Mouse (Mus musculus): Measurements from ENCODE around the gene 1810013L24Rik.
A peak's percentile ranks its signal among the peaks of the same experiment; 100 is the strongest.
"Not testable (repeated sequence)": the region's sequence is repeated elsewhere in the genome, so short reads cannot be mapped to it uniquely, and the experiment has no call there.

The 1810013L24Rik gene

DNA sequence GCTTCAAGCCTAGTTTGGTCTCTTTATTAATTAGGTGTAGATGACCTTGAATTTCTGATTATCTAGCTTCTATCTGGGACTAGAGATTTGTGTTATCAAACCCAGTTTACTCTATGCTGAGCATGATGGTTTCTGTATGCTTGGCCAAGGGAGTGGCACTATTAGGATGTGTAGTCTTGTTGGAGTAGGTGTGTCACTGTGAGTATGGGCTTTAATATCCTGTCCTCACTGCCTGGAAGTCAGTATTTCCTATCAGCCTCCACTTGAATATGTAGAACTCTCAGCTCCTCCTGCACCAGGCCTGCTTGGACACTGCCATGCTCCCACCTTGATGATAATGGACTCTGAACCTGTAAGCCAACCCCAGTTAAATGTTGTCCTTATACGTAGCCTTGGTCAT is 7.0 kb downstream of the 1810013L24Rik start:
- no peak for DNase-seq (ENCODE audit: low spot score)

DNA sequence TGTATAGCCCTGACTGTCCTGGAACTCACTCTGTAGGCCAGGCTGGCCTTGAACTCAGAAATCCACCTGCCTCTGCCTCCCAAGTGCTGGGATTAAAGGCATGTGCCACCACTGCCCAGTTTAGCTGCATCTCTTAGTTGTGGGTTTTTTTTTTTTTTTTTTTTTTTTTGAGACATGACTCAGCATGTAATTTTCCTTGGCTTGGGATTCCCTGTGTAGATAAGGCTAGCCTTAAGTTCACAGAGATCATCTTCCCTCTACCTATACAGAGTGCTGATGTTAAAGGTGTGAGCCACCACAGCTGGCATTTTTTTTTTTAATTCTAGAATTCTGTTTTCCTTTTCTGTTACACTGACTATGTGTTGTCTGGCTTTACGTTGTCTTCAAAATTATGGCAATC is 7.7 kb downstream of the 1810013L24Rik start:
- no peak for DNase-seq (ENCODE audit: low spot score)

DNA sequence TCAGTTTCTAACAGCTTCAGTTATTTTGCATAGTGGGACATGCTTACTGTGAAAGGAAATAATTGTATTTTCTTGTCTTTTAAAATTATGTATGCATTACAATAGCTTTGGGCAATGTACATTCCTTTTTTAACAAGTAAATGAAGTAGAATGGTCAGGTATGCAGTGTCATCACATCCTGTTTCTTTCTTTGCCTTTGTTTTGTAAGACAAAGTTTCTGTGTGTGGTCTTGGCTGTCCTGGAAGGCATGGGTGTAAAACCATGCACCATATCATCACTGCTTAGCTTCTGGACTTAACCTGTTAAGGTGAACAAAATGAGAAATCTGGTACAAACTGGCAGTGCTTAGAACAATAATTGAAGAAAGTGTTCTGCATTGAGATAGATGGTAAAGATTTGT is 9.0 kb downstream of the 1810013L24Rik start:
- DNase-seq (ENCODE audit: low spot score): no peak

DNA sequence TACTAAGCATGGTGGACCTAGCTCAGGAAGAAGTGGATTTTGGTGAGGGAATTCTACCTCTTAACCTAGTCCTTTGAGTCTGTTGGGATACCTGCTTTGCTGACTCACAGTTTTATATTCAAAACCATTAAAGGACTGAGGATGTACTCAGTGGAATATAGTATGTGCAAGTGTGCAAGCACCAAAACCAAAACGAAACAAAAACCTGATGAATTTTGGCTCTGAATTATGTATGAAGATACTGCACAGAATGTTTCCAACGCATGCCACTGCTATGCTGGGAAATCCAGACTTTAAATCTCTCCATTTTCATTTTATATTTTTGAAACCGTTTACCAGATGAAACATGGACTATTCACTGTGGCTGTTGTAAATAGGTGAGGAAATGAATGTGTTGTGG is 10.7 kb downstream of the 1810013L24Rik start:
- DNase-seq (ENCODE audit: low spot score): no peak

DNA sequence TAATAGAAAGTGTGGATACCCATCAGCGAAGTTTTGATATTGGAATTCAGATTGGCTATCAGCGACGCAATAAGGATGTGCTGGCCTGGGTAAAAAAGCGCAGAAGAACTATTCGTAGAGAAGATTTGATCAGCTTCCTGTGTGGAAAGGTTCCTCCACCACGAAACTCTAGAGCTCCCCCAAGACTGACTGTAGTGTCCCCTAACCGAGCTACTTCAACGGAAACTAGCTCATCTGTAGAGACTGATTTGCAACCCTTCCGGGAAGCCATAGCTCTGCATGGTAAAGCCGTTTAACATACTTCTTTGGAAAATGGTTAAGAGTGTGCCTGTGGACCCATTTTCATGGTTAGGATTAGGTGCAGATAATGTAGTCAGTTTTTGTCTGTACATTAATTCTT is 13.1 kb downstream of the 1810013L24Rik start:
- DNase-seq (ENCODE audit: low spot score): no peak

DNA sequence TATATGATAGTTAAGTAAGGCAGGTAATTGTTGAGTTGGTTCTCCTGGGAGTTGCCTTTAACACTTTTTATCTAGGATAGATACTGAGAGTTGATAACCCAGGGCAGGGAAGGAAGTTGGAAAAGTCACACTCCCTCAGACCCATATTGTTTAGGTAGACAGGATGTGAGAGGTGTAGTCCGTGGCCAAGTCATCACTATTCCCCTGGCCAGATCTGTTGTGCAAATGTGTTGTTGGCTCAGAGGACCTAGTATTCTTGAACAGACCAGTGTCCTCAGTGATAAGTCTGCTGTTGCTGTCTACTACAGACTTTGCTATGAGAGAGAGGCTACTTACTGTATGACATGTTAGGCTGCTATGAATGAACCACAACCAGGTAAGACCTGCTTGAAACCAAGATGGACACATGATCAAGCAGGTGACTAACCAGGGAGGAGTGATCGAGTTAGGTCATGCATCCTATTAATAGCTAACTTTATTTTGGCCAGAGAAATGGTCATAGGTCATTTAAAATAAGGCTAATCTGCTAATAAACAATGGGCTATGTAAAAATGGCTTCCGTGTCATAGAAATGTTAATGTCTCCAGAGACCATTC is 13.8 kb downstream of the 1810013L24Rik start:
- DNase-seq (ENCODE audit: low spot score): no peak

DNA sequence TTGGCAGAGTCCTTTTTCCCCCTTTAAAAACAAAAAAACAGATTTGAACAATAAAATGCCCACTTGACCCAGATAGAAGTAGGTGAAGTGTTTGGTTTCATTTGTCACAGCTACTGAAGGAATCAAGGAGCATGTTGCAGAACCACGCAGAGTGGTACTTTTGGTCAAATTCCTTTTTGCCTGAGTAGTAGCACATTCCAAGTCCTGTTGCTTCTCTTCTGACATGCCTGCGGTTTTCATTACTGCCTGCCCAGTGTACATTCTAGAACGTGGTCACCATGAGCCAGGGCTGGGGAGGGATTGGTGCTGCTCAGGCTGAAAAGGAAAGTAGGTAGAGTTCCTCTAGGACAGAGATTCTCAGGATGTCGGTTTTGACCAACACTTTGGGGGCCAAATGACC is 16.1 kb downstream of the 1810013L24Rik start:
- no peak for DNase-seq (ENCODE audit: low spot score)

DNA sequence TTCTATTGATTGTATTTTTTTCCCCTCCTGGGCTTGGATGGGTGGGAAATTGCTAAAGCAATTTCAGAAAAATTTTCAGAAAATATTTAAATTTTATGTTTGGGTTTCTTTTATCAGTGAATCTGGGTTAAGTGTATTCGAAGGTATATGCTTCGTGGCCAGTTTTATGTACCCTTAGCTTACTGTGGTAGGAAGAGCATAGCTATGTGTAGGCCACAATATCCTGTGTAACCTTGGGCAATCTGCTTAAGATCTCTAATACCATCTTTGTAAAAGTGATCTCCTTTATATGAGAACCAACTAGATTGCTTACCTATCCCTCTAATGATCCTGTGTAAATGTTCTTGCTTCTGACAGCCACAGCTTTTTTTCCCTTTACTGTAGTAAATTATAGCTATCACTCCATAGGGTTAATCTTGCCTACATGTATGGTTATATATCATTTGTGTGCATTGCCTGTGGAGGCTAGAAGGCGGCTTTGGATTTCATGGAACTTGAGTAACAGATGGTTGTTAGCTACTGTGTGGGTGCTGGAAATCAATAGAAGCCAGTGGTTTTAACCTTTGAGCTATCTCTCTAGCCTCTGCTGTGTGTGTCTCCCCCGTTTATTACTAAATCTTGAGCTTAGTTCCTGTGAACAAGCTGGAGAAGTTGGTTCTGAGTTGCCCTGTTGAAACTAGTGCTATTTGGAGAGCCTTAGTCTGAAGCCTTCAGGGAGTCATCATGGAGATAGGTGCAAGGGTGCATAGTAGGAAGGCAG is 18.6 kb downstream of the 1810013L24Rik start:
- DNase-seq (ENCODE audit: low spot score): no peak

DNA sequence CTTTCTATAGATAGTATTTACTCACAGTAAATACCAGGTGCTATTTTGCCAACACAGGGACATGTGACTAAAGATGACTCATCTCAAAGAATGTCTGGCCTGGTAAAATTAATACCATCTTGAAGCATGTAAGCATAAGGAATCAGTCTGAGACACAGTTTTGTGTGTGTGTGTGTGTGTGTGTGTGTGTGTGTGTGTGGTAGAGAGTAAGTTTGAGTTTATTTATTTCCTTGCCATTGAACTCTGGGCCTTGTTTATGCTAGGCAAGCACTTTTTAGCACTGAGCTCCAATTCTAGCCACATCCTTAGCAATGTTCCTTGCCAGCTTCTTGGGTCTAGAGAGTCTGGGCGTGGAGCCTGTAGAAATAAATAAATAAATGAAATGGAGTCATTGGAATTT is 20.0 kb downstream of the 1810013L24Rik start:
- DNase-seq (ENCODE audit: low spot score): no peak

DNA sequence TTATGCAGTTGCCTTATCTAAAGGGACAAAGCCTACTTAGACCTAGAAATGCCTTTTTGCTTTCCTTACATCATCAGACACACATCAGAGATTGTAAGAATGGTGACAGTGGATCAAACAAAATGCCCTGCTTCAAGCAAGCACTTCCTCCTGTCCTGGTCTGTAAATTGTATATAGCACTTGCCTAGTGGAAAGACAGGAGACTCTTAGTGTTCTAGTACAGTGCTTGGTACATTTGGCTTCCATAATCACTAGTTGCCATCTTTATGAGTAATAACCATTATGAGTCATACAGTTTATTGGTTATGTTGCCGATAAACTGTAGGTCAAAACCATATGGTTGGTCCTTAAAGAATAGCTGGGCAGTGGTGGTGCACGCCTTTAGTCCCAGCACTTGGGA is 25.2 kb downstream of the 1810013L24Rik start:
- DNase-seq (ENCODE audit: low spot score): no peak

DNA sequence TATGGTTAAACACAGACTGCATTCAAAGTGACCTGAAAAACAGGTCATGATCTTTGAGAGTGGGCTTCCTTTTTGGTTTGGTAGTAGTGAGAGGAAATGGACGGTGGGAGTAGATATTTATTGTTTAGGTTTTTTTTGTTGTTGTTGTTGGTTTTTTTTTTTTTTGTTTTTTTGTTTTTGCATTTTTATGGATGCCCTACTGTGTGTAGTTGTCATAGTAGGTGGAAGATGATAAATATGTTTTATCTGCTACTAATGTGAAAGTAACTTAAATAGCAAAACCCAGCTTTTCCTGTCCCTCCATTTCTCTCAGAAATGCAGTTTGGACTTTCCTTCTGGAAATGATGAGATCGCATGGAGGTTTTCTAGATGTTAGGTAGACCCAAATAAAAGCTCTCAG is 26.9 kb downstream of the 1810013L24Rik start:
- DNase-seq (ENCODE audit: low spot score): no peak

DNA sequence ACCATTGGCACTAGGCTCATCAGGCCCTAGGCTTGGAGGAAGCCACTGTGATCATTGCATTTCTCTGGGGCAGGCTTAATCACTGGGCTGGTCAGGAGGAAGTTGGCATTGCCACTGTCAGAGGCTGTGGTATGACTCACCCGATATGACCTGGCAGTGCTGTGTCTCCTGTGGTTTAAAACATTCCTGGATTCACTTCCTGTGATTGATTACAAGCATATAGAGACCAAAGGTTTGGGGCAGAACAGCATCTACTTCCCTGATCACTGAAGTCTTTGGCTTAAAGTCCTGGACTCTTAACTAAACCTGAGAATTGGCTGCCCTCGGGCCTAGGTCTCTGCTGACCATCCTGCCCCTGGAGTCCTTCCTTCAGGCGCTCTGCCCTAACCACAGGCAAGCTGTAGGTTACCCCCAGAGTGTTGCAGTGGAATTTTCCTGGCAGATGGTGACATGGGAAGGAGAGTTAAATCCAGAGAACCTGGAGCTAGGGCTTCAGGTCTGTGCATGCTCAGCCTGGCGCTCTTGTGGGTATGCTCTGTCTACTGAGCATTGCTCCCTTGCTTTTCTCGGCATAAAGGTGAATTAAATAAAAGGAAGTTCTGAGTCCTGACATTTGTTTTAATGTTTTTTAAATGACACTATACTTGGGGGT is 32.6 kb downstream of the 1810013L24Rik start:
- DNase-seq (ENCODE audit: low spot score): no peak

DNA sequence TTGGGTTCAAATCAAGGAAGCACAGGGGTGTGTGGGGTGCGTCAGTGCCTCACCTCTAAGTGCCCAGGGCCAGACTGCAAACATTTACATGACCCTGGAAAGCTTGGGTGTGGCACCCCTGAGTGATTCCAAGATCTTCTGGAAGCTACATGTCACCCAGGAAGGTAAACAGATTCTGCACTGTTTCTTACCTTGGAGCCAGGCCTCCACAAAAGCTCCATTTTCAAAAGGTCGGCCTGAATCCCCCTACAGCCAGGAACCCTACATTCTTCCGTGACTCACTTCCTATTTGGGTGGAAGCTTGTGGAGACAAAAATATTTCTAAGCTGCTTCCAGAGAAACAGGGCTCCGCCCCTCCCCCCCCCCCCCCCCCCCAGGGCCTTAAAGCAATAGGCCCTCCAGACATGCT is 34.3 kb downstream of the 1810013L24Rik start:
- DNase-seq (ENCODE audit: low spot score): no peak

DNA sequence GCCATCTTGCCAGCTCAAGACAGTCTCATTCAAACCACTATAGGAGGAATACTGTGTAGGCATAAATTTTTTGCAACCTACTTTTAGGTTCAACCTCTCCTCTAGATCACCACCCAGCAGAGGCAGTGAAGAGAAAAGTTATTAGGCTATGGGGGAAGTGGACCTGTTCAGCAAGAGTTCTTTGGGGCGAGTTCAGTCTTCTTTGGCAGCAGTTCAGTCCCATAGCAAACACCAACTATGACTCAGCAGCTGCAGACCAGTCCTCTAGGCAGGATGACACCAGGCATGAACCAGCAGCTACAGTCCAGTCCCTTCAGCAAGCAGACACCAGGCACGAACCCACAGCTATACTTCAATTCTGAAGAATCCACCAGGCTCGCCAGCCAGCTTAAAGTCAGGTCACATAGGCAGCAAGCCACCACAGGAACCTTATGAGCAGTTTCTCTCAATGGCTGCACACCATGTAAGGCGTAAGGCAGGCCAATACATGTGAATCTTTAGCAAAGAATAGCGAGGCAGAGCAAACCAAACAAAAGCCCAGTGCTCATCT is 37.6 kb downstream of the 1810013L24Rik start:
- DNase-seq (ENCODE audit: low spot score): no peak

DNA sequence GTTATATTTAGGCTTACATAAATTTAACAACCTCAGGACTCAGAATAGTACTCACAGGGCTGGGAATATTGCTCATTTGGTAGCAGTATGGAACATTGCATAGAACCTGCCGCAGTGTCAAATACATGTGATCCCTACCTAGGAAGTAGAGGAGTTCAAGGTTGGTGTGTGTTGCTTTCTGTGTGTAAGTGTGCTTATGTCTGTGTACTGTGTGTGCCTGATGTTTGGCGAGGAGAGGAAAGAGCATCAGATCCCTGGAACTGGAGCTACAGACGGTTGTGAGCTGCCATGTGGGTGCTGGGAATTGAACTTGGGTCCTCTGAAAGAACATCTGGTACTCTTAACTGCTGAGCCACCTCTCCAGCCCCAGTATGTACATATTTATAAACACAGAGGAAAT is 38.6 kb downstream of the 1810013L24Rik start:
- no peak for DNase-seq (ENCODE audit: low spot score)

DNA sequence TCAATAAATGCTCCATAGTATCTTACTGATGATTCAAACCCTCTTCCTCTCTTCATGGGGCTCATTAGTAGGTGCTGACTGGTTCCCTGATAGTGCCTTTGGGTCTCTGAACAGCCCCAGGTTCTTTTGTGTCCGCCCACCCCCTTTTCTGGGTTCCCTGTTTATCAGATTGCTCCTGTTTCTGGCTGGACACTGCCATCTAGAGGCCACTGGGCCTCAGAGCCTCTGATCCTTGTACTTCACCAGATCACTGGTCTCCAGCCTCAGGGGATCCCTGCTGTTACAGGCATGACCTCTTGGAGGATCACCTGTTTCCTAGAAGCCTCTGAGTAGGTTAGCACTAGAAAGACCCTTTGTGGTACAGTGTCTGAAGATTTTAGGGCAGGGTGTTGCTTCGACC is 39.8 kb downstream of the 1810013L24Rik start:
- DNase-seq (ENCODE audit: low spot score): no peak

DNA sequence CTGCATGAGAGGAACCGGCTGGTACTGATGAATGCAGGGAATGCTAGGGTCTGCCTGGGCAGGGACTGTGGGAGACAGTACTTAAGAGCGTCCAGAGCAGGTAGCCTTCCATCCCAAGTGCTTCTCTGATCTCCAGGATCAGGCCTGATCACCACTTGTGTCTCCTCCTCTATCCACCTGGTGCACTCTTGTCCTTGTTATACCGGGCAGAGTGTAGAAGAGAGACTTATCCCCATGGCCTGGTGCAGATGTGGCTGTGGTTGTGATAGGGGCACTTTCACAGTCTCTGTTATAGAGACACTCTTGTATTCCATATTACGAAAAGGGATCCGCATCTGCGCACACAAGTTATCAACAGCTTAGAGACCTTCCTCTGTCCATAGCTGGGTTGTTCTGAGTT is 41.5 kb downstream of the 1810013L24Rik start:
- no peak for DNase-seq (ENCODE audit: low spot score)

DNA sequence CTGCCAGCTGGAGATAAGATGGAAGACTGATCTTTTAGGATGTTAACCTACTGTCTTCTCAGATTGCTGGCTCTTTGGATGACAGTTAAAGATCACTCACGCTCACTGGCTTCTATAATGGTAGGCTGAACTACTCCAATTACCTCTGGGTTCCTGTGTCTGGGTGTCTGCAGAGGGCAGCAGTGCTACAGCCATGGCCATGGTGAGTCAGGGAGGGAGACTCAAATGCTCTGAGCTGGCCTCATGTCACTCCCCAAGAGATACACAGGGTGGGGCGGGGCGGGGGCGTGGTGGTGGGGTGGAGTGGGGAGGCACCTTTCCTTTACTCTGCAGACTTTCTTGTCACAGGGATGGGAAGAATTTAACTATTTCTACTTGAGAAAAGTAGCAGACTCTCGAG is 42.1 kb downstream of the 1810013L24Rik start:
- DNase-seq (ENCODE audit: low spot score): no peak

DNA sequence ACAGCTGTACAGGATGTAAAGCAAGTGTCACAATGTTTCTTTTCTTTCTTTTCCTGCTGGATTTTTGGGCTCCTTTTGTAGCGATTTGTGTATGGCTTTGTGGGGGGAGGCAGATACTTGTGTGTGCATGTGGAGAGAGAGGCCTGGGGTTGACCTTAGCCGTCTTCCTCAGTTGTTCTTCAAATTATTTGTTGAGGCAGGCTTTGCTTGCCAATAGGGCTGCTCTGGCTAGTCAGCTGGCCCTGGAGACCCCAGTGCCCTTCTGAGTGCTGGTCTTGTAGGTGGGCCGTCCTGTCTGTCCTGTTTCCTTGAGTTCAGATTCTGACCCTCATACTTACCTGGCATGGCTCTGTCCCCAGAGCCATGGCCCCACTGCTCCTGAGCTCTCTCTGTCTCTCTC is 42.6 kb downstream of the 1810013L24Rik start:
- no peak for DNase-seq (ENCODE audit: low spot score)

DNA sequence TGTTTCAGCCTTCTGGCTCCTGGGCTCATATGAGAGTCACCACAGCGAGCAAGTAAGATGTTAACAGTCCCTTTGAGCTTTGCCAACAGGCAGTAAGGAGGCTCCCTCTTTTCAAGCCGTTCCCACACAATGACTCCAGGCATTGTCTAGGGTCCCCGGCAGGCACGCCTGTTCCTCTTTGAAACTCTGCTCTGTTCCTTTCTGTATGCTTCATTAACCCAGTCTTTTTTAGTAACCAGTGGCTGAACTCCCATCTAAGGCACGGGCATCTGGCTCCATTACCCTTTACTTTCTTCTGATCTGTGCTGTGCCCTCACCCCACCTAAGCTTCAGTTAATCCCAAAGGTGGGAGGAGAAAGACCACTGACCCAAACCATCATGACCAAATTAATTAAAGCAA is 50.2 kb downstream of the 1810013L24Rik start:
- no peak for DNase-seq (ENCODE audit: low spot score)

DNA sequence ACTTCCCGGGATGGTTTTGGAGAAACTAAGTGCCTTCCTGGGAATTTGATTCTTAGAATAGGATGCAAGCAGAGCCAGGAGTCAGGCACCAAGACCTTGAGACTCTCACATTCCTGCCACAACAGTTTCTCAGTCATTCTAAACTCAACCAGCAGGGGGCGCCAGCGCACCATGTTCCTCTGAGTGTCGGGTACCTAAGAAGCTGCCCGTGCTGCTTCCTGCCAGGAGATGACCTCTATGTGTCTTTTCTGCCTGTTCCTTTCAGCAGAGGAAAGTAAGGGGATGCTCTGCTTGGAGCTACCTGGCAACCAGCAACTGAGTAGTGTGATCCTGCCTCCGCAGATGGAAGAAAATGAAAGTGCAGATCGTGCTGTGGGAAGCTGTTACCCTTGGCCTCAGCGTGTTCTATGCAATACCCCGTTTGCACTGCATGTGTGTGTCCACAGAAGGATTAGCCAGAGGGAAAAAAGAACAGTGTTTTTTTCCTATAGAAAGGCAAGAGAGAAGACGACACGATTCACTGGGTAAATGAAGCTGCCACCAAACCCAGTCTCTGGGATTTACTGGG is 53.9 kb downstream of the 1810013L24Rik start:
- peak; percentile 62 for DNase-seq (ENCODE audit: low spot score)

DNA sequence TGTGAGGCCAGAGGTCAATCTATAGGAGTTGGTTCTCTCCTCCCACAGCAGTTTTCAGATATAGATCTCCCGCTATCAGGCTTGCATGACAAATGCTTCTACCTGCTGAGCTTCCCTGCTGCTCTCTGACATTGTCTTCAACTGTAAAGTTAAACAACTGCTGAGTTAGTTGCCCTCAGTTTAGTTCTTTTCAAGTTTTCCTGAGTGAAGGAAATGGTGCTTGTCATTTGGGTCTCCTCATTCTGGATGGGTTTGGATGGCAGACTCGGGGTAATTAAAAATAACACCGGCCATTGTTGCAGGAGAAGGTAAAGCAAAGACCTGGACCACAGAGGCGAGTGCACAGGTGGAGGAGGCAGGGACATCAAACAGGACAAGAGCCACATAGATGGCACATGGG is 64.3 kb downstream of the 1810013L24Rik start:
- DNase-seq (ENCODE audit: low spot score): not testable (repeated sequence)

DNA sequence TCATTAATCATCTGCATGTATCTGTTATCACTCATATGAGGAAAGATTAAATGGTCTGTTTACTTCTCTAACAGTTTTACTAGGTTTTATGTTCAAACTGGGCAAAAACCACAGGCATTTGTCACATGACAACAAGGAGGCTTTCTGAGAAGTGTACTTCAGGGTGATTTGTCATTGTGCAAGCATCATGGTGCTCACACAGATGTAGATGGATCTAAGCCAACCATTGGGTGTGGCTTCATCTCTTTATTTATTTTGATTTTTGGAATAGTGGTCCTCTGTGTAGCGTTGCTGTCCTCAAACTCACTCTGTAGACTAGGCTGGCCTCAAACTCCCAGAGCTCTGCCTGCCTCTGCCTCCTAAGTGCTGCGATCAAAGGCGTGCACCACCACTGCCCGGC is 65.4 kb downstream of the 1810013L24Rik start:
- DNase-seq (ENCODE audit: low spot score): no peak

Measured in yolk sac, embryonic 10.5 days (tissue).